Mouse (Mus musculus) neural tube, embryonic 14.5 days (tissue): Measurements from ENCODE around the gene Ier2. TPM values are rescaled to one million over a fixed set of nuclear protein-coding genes. Genes with fewer than 3 reads are reported as not detected.
A peak's percentile ranks its signal among the peaks of the same experiment; 100 is the strongest.

Experiments
- ATAC-seq: fragments of 200-750 bp; cut with Nextera tagmentation; 2 replicates; pipeline ENCODE4 v1.8.0; 2017; ENCODE audit warnings: low read depth, mild to moderate bottlenecking, moderate TSS enrichment, moderate library complexity
- H3K27ac ChIP-seq: fragments of 300-500 bp; sonication (generic); 2 replicates; pipeline ENCODE4 v1.5.1; 2014; ENCODE audit warnings: low read depth, mild to moderate bottlenecking, control low read depth, low read length, moderate library complexity, mixed read lengths
- H3K27me3 ChIP-seq: fragments of 300-500 bp; sonication (generic); 2 replicates; pipeline ENCODE4 v1.6.1; 2014; ENCODE audit warnings: low read length; ENCODE audit not compliant: control insufficient read depth, insufficient read depth
- H3K36me3 ChIP-seq: fragments of 300-500 bp; sonication (generic); 2 replicates; pipeline ENCODE4 v1.6.1; 2014; ENCODE audit warnings: low read length, mixed read lengths; ENCODE audit not compliant: control insufficient read depth, insufficient read depth
- H3K4me1 ChIP-seq: fragments of 300-500 bp; sonication (generic); 2 replicates; pipeline ENCODE4 v1.6.1; 2014; ENCODE audit warnings: low read length; ENCODE audit not compliant: control insufficient read depth, insufficient read depth
- H3K4me2 ChIP-seq: fragments of 300-500 bp; sonication (generic); 2 replicates; pipeline ENCODE4 v1.6.1; 2014; ENCODE audit warnings: mild to moderate bottlenecking, low read depth, low read length, control low read depth
- H3K4me3 ChIP-seq: fragments of 300-500 bp; sonication (generic); 2 replicates; pipeline ENCODE4 v1.5.1; 2014; ENCODE audit warnings: low read depth, low read length, control low read depth, mixed read lengths
- H3K9ac ChIP-seq: fragments of 300-500 bp; sonication (generic); replicated peaks from 2 replicates; pipeline ENCODE4 v1.6.1; 2014; ENCODE audit warnings: low read depth, mild to moderate bottlenecking, control low read depth, low read length, mixed read lengths
- H3K9me3 ChIP-seq: fragments of 300-500 bp; sonication (generic); 2 replicates; pipeline ENCODE4 v1.6.1; 2016; ENCODE audit warnings: low read length; ENCODE audit not compliant: control insufficient read depth
- WGBS: fragments of 180-500 bp; shearing (Covaris S2); extraction: QIAGEN DNeasy Blood & Tissue Kit; methylation state at CpG from one replicate; pipeline ENCODE4 v1.1.7; 2014; 5-methylcytosine and 5-hydroxymethylcytosine counted together
- polyA plus RNA-seq: library from polyadenylated mRNA; unstranded; fragments of >200 nt; fragmentation: Nextera tagmentation; extraction: Ambion mirVana; gene quantifications from 2 replicates; pipeline ENCODE4 v1.2.1, GENCODE M21; 2014

Gene Ier2
- polyA plus RNA-seq = 14.4 and 20.9 TPM in 2 replicates

- Histone ChIP-seq H3K4me3 (peak within 1 kb of the TSS; percentile 51), H3K27ac (peak within 1 kb of the TSS; percentile 84), H3K9ac (peak within 1 kb of the TSS; percentile 76), H3K4me1 (peaks cover 40% of the 10 kb centered on the region), H3K27me3 (no peaks in the 10 kb centered on the region), H3K36me3 (no peaks in the 10 kb centered on the region), H3K9me3 (no peaks in the 10 kb centered on the region), H3K4me2 (peak within 1 kb of the TSS; percentile 88)
- ATAC-seq = peak; percentile 68
- WGBS = under 1% methylated on average over 27 of the region's 27 CpGs
Measured at GRCm38 (mm10) chr8:84662581-84663065, at the start of gene Ier2. Gene Ier2 (minus strand): TSS chr8:84662852.

GRCm38 (mm10) chr8:84711933-84712758 is 49.5 kb upstream of the Ier2 start:
- ATAC-seq = peak; percentile 78
- Histone ChIP-seq H3K27ac (peak overlapping the region; percentile 81), H3K27me3 (peaks cover 6% of the 10 kb centered on the region; the same call in 1 of the 2 replicates), H3K4me1 (peaks cover 31% of the 10 kb centered on the region), H3K4me2 (no peak overlapping the region), H3K4me3 (no peak overlapping the region), H3K9me3 (no peaks in the 10 kb centered on the region), H3K36me3 (no peaks in the 10 kb centered on the region), H3K9ac (no peak overlapping the region)
- WGBS = 18% methylated on average over 8 of the region's 11 CpGs

GRCm38 (mm10) chr8:84711312-84711711 is 48.7 kb upstream of the Ier2 start:
- H3K9ac ChIP-seq = 0 out of 2 replicates have a peak overlapping the region, but pooled peaks have one; percentile 11
- no peak for ATAC-seq

GRCm38 (mm10) chr8:84709931-84710330 is 47.3 kb upstream of the Ier2 start:
- Histone ChIP-seq H3K4me1 (peaks cover 37% of the 10 kb centered on the region), H3K9me3 (no peaks in the 10 kb centered on the region), H3K4me3 (no peak overlapping the region), H3K9ac (no peak overlapping the region), H3K36me3 (no peaks in the 10 kb centered on the region), H3K27me3 (0 out of 2 replicates have a peak, but pooled peaks cover 5% of the 10 kb centered on the region), H3K27ac (peak overlapping the region; percentile 71), H3K4me2 (no peak overlapping the region)
- ATAC-seq = no peak
- 91% methylated on average over 1 of the region's 1 CpGs for WGBS

More at GRCm38 (mm10) chr8:84711312-84711711, 48.7 kb upstream of the Ier2 start:
- no peak overlapping the region for H3K4me3 ChIP-seq
- H3K27ac ChIP-seq = peak overlapping the region; percentile 81
- peaks cover 39% of the 10 kb centered on the region for H3K4me1 ChIP-seq
- WGBS = 36% methylated on average over 3 of the region's 3 CpGs
- 0 out of 2 replicates have a peak, but pooled peaks cover 2% of the 10 kb centered on the region for H3K27me3 ChIP-seq
- H3K4me2 ChIP-seq = no peak overlapping the region
- no peaks in the 10 kb centered on the region for H3K36me3 ChIP-seq
- H3K9me3 ChIP-seq = no peaks in the 10 kb centered on the region

- Histone ChIP-seq H3K27ac (peak overlapping the region; percentile 71), H3K4me3 (no peak overlapping the region), H3K36me3 (no peaks in the 10 kb centered on the region), H3K4me2 (no peak overlapping the region), H3K9me3 (no peaks in the 10 kb centered on the region), H3K9ac (no peak overlapping the region), H3K27me3 (peaks cover 9% of the 10 kb centered on the region; the same call in 1 of the 2 replicates), H3K4me1 (peaks cover 35% of the 10 kb centered on the region)
- 8% methylated on average over 12 of the region's 12 CpGs for WGBS
- peak; percentile 76 for ATAC-seq
Measured at GRCm38 (mm10) chr8:84708774-84709475, 46.3 kb upstream of the Ier2 start.

GRCm38 (mm10) chr8:84708071-84708541 is 45.5 kb upstream of the Ier2 start:
- no peak overlapping the region for H3K4me3 ChIP-seq
- peak overlapping the region; percentile 34; the same call in 1 of the 2 replicates for H3K4me2 ChIP-seq
- no peaks in the 10 kb centered on the region for H3K9me3 ChIP-seq
- WGBS = 5% methylated on average over 15 of the region's 15 CpGs
- H3K4me1 ChIP-seq = peaks cover 27% of the 10 kb centered on the region
- no peak overlapping the region for H3K9ac ChIP-seq
- no peak for ATAC-seq
- H3K27ac ChIP-seq = peak overlapping the region; percentile 63
- H3K36me3 ChIP-seq = no peaks in the 10 kb centered on the region
- H3K27me3 ChIP-seq = peaks cover 15% of the 10 kb centered on the region

GRCm38 (mm10) chr8:84707267-84707883 is 44.7 kb upstream of the Ier2 start:
- Histone ChIP-seq H3K9ac (no peak overlapping the region), H3K36me3 (no peaks in the 10 kb centered on the region), H3K4me1 (peaks cover 27% of the 10 kb centered on the region), H3K27ac (peak overlapping the region; percentile 63), H3K4me2 (peak overlapping the region; percentile 34; the same call in 1 of the 2 replicates), H3K9me3 (no peaks in the 10 kb centered on the region), H3K4me3 (peak overlapping the region; percentile 12; the same call in 1 of the 2 replicates), H3K27me3 (peaks cover 22% of the 10 kb centered on the region)
- WGBS = 8% methylated on average over 20 of the region's 22 CpGs
- no peak for ATAC-seq

GRCm38 (mm10) chr8:84706610-84707266 is 44.1 kb upstream of the Ier2 start:
- peak overlapping the region; percentile 12; the same call in 1 of the 2 replicates for H3K4me3 ChIP-seq
- WGBS = 4% methylated on average over 45 of the region's 45 CpGs
- peak overlapping the region; percentile 34 for H3K4me2 ChIP-seq
- H3K9ac ChIP-seq = peak overlapping the region; percentile 44
- peaks cover 26% of the 10 kb centered on the region for H3K27me3 ChIP-seq
- H3K27ac ChIP-seq = peak overlapping the region; percentile 63
- peaks cover 27% of the 10 kb centered on the region for H3K4me1 ChIP-seq
- no peaks in the 10 kb centered on the region for H3K36me3 ChIP-seq
- H3K9me3 ChIP-seq = no peaks in the 10 kb centered on the region
- no peak for ATAC-seq
